Mouse (Mus musculus): ENCODE results near the gene Slc25a18. TPM values are rescaled to one million over a fixed set of nuclear protein-coding genes. Genes with fewer than 3 reads are reported as not detected.

Gene Slc25a18
- polyA plus RNA-seq, 1 experiment from 2014 or later: 0.19 TPM

- peaks cover 10% of the 10 kb centered on the region for H3K4me1 ChIP-seq
- no peak for DNase-seq (ENCODE audit: low spot score)
- H3K4me3 ChIP-seq: no peak overlapping the region
- no peak overlapping the region for H3K27ac ChIP-seq
- H3K27me3 ChIP-seq (ENCODE audit: low read depth, poor library complexity, severe bottlenecking): no peaks in the 10 kb centered on the region
- WGBS: 92% methylated on average over 4 of the region's 4 CpGs
- H3K36me3 ChIP-seq: peaks cover 13% of the 10 kb centered on the region
- H3K9me3 ChIP-seq (replicated peaks): no peaks in the 10 kb centered on the region
These were observed 61.5 kb downstream of the Slc25a18 start for GRCm38 (mm10) chr6:120834766-120835321.

DNA sequence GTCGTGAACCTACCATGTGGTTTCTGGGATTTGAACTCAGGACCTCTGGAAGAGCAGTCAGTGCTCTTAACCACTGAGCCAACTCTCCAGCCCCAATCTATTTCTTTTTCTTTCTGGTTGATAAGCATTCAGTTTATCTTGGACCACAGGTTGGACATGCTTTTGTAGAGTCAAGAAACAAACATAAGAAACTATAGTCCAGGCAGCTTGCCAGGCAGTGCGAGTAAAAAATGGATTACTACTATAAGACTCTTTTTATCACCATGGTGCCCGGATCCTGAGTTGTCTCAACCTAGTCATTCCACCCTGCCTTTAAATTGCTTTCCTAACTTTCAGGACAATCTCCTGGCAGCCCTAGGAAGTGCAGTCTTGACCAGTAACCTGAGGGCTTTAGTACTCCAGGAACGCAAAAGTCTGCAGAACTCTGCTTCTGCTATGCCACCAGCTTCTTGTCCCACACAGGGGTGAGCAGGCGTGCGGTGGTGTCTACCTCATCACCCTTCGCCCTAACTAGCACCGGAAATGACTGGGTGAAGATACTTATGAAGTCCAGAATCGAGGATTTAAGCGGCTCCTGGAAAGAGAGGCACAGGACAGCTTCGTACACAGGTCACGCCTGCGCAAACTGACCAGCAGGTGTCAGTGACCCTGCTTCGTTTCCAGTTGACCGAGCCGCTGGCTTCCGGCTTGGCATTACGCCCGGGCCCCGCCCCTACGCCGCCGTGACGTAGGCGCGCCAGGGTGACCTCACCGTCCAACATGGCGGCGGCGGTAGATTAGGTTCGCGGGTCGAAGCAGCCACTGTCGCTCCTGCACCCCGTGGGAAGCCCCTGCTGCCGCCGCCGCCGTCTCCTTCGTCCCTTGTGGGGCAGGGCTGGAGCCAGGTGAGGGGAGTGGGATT lies 62.3 kb downstream of the Slc25a18 start, which contains the start of gene Bcl2l13:
Bcl2l13 (plus strand) TSS at position 739 of the 901 bp plus-strand sequence.
- Histone ChIP-seq H3K27me3 (ENCODE audit: low read depth, poor library complexity, severe bottlenecking) (no peaks in the 10 kb centered on the region), H3K36me3 (peaks cover 20% of the 10 kb centered on the region), H3K4me1 (peaks cover 10% of the 10 kb centered on the region), H3K9me3 (replicated peaks) (no peaks in the 10 kb centered on the region), H3K4me3 (peak within 1 kb of the TSS; percentile 96), H3K27ac (peak within 1 kb of the TSS; percentile 98)
- peak; percentile 99 for DNase-seq (ENCODE audit: low spot score)
- WGBS: 6% methylated on average over 40 of the region's 40 CpGs

GRCm38 (mm10) chr6:120836389-120837151 lies 63.2 kb downstream of the Slc25a18 start:
- WGBS: 4% methylated on average over 37 of the region's 37 CpGs
- Histone ChIP-seq H3K9me3 (replicated peaks) (no peaks in the 10 kb centered on the region), H3K36me3 (peaks cover 22% of the 10 kb centered on the region), H3K27me3 (ENCODE audit: low read depth, poor library complexity, severe bottlenecking) (no peaks in the 10 kb centered on the region), H3K27ac (peak overlapping the region; percentile 98), H3K4me3 (peak overlapping the region; percentile 96), H3K4me1 (peaks cover 10% of the 10 kb centered on the region)
- DNase-seq (ENCODE audit: low spot score): no peak

- Histone ChIP-seq H3K4me3 (peak overlapping the region; percentile 96), H3K36me3 (peaks cover 22% of the 10 kb centered on the region), H3K4me1 (peaks cover 10% of the 10 kb centered on the region), H3K27ac (no peak overlapping the region), H3K27me3 (ENCODE audit: low read depth, poor library complexity, severe bottlenecking) (no peaks in the 10 kb centered on the region), H3K9me3 (replicated peaks) (no peaks in the 10 kb centered on the region)
- 70% methylated on average over 1 of the region's 1 CpGs for WGBS
- no peak for DNase-seq (ENCODE audit: low spot score)
These were observed 63.8 kb downstream of the Slc25a18 start for GRCm38 (mm10) chr6:120837152-120837530.

- H3K9me3 ChIP-seq (replicated peaks): no peaks in the 10 kb centered on the region
- no peak overlapping the region for H3K4me3 ChIP-seq
- H3K36me3 ChIP-seq: peaks cover 22% of the 10 kb centered on the region
- 95% methylated on average over 7 of the region's 7 CpGs for WGBS
- DNase-seq (ENCODE audit: low spot score): no peak
- H3K4me1 ChIP-seq: peaks cover 10% of the 10 kb centered on the region
- no peaks in the 10 kb centered on the region for H3K27me3 ChIP-seq (ENCODE audit: low read depth, poor library complexity, severe bottlenecking)
- H3K27ac ChIP-seq: no peak overlapping the region
These were observed 66.9 kb downstream of the Slc25a18 start for GRCm38 (mm10) chr6:120840258-120840657.

DNA sequence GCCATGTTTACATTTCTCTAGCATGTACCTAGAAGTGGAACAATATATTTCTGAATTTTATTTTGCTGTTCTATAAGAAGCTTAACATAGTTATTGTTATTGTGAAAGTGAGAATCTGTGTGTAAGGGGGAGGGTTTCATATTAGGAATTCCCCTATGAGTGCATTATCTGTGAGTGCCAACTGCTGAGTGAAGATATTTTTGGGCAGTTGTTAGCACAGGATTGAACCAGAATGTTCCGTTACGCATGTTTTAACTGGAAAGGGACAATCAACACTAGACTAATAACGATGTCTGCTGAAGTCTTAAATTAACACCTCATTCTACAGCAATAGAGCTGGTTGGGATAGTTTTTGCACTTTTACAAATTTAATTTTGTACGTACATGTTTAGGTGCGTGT lies 68.4 kb downstream of the Slc25a18 start:
- H3K36me3 ChIP-seq: peaks cover 22% of the 10 kb centered on the region
- 93% methylated on average over 5 of the region's 5 CpGs for WGBS
- H3K4me1 ChIP-seq: peaks cover 5% of the 10 kb centered on the region

More for the DNA sequence above, 68.4 kb downstream of the Slc25a18 start:
- H3K27me3 ChIP-seq (ENCODE audit: low read depth, poor library complexity, severe bottlenecking): no peaks in the 10 kb centered on the region
- H3K27ac ChIP-seq: no peak overlapping the region
- no peaks in the 10 kb centered on the region for H3K9me3 ChIP-seq (replicated peaks)
- no peak for DNase-seq (ENCODE audit: low spot score)
- H3K4me3 ChIP-seq: no peak overlapping the region

Small RNA genes lying within 50 kb of the gene (microRNA-seq; reads per million reads assigned to microRNA genes)
- not detected for gene Gm25193

Other genes with a start within 250 kb of the Slc25a18 start
- gene Hdhd5, start 242.3 kb upstream of the Slc25a18 start, polyA plus RNA-seq (2016; fragmentation: Nextera tagmentation; extraction: Ambion mirVana): 24.4 and 26.3 TPM in 2 replicates
- 12.7 and 17.5 TPM in 2 replicates for gene Cecr2, start 107.2 kb upstream of the Slc25a18 start, polyA plus RNA-seq (2016; fragmentation: Nextera tagmentation; extraction: Ambion mirVana)
- gene Atp6v1e1, start 49.2 kb downstream of the Slc25a18 start, polyA plus RNA-seq (2016; fragmentation: Nextera tagmentation; extraction: Ambion mirVana): 99.9 and 112 TPM in 2 replicates
- 45.5 and 49.9 TPM in 2 replicates for gene Bcl2l13, start 62.6 kb downstream of the Slc25a18 start, polyA plus RNA-seq (2016; fragmentation: Nextera tagmentation; extraction: Ambion mirVana)
- 13.2 and 14.8 TPM in 2 replicates for gene Bid, start 143.3 kb downstream of the Slc25a18 start, polyA plus RNA-seq (2016; fragmentation: Nextera tagmentation; extraction: Ambion mirVana)